Mouse (Mus musculus) layer of hippocampus, adult 9-10 months (tissue): ENCODE measurements around the gene Prr22.

Experiments used
- DNase-seq: peaks from one replicate; pipeline ENCODE4 v3.0.0; 2022; ENCODE audit warnings: low spot score

Prr22 gene

DNA sequence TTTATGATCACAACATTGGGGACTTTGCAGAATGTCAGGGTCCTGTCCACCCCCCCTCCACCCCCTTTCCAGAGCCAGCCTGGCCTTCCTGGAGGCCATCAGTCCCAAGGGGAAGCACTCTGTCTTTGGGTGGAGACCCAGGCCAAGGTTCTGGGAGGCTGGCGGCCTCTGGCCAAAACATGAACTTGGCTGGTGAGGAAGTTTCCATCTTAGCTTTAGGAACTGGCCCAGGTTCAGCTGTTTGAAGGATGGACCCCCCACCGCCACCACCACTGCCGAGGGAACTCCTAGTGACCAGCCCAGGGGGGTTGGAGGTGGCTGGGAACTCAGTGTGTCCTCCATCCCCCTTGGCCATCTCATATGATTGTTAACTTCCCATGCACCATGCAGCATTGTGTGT lies 9.0 kb upstream of the Prr22 start:
- DNase-seq, result no peak

DNA sequence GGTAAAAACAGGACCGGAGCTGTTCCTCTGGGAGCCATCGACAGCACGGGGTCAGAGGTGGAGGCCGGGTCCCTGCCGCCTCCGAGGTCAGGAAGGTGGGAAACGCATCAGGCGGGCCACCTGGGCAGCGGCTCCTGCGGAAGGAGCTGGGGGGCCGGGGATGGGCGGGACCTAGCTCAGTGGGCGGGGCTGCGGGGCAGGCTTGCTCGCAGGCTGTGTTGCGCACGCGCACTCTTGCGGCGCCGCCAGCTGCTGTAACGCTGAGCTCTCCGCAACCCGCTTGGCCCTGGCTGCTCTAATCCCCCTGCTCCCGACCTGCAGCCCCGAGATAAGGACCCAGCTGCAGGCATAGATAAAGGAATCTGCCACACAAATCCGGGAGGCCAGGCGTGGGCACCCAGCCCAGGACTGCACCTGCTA lies 8.0 kb upstream of the Prr22 start:
- no peak for DNase-seq

DNA sequence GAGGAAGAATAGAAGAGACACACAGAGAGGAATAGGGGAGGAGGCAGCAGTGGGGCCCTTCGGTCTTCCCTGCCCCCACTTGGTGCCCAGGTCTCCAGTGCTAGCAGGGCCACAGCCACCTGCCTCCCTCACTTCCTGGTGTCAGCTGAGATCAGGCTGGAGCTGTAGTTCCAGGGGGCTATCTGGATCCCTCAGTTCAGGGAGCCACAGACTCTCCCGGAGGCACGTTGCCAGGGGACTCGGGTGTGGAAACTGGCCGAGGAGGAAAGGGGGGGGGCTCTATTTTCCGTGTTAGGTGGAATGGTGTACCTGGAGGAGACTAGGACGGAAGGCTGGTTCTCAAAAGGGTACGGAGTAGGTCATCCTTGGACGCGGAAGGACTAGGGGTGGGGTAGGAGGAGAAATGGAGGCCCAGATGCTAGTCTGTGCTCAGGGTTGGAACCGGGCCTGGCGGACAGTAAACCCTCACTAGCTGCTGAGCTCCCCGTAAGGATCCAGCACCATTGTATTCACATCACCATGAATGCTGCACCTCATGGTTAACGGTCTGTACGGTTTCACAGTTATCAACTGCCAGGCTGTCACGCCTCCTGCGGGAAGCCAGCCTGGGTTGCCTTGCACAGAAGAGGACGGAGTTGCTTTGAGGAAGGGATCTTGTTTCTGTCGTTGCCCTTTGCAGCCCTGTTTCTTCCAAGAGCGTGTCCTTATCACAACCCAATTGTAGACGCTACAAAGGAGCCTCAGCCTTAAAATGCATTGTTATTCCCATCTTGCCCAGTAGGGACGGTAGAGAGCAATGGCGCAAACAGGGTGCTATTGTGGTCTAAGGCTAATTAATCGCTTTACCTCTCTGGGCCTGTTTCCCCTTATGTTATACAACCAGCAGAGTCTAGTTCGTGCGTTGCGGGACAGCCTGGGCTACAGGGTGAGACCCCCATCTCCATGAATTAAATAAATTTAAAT lies 7.0 kb upstream of the Prr22 start:
- DNase-seq, result peak; percentile 69

DNA sequence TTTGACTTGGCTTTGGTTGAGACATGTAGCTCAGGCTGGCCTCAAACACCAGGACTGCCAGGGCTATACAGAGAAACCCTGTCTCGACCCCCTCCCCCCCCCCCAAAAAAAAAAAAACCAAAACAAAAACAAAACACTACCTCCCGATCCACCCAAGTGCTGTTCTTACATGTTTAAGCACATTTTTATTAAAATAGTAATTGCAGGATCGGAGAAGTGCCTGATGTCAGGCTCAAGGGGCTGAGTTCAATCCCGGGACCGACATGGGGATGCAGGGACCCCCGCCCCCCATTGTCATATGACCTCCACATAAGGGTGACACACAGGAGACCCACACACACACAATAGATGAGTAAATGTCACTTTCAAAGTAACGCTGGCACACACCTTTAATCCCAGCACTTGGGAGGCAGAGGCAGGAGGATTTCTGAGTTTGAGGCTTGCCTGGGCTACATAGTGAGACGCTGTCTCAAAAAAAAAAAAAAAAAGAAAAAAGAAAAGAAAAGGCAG lies 6.3 kb upstream of the Prr22 start:
- no peak for DNase-seq

DNA sequence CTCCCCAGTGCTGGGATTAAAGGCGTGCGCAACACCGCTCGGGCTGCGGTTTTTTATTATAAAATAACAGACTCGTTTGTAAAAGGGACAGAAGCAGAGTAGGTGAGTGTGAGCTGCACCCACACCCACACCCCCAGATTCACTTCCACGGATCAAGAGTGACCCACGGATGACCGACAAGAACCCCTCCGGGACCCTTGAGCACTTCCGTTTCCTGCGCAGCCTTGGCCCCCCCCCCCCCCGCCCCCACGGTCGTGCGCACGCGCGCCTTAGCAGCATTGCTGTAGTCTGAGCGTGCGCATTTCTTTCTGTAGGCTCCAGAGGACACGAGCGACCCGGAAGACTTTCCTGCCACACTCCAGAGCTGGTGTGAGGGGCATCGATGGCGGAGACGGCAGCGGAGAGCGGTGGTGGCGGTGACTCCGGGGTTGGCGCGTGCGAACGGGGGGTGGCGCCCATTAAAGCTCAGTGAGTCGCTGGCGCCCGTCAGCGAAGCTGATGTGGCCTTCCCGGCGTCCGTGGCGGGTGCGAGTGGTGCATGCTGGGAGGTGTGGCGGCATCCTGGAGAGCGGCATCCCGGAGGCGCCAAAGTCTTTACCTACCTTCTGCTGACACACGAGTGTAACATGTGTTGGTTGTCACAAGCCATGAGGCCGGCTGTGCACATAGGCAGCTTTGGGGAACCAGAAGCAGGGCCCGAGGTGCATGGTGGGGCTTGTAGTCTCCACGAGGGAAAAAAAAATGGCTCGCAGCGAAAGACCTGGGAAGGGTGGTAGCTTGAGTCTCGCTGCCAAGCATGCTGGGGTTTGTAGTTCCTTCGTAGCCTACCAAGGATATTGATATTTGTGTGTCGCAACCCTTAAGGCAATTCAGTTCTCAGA lies 5.3 kb upstream of the Prr22 start, which contains the start of gene Dus3l:
Dus3l (plus strand) TSS at position 284 of the 881 bp plus-strand sequence.
- peak; percentile 83 for DNase-seq

DNA sequence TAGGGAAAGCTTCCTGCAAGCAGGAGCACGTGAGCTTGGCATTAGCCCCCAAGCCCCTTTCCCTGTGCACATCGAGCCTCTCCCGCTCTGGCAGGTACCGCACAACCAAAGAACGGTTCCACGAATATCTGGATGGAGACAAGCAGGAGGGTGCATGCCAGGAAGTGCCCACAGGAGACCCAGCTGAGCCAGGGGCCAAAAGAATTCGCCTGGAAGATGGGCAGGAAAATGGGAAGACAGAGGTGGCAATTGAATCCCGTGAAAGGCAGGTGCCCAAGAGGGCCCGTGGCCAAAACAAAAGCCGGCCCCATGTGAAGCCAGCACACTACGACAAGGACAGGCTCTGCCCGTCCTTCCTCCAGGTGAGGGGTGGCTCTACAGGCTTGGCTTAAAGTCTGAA lies 4.6 kb upstream of the Prr22 start:
- no peak for DNase-seq

DNA sequence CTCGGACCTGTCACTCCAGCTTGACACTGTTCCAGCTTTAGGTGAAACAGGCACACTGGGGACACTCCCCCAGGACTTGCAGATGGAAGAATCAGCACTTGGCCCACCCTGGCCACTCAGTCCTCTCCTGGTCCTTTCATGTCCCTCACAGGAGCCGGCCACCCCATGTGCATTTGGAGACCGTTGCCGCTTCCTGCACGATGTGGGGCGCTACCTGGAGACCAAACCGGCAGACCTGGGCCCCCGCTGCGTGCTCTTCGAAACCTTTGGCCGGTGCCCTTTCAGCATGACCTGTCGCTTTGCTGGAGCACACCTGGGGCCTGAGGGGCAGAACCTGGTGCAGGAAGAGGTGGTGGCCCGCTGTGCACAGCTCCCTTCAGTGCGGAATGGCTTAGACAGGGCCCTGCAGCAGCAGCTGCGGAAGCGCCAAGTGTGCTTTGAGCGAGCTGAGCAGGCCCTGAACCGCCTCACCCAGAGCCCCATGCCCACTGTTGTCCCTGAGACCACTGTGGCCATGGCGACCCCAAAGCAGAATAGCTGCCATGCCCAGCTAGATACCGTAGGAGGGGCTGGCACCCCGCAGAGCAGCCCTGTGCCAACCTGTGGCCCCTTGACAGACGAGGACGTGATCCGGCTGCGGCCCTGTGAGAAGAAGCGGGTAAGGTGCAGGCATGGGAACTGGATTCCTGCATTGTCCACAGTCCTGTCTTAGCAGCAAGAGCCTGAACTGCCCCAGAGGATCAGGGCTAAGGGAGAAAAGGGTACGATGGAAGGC lies 3.2 kb upstream of the Prr22 start:
- DNase-seq, result no peak

DNA sequence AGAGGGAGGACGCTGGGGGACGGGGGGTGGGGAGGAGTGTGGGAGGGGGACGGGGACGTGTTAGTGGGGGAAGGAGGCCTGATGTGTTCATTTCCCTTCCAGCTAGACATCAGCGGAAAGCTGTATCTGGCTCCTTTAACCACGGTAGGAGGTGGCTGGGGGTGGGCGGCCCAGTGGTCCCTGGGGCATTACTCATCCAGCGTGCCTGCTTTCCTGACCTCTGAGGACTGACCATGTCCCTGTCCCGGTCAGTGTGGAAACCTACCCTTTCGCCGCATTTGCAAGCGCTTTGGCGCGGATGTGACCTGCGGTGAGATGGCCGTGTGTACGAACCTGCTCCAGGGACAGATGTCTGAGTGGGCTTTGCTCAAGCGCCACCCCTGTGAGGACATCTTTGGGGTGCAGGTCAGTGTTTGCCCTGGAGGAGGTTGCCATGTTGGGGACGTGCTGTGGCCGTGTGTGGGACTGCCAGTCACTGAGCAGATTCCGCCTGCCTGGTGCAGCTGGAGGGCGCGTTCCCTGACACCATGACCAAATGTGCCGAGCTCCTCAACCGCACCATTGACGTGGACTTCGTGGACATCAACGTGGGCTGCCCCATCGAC lies 2.4 kb upstream of the Prr22 start:
- no peak for DNase-seq

DNA sequence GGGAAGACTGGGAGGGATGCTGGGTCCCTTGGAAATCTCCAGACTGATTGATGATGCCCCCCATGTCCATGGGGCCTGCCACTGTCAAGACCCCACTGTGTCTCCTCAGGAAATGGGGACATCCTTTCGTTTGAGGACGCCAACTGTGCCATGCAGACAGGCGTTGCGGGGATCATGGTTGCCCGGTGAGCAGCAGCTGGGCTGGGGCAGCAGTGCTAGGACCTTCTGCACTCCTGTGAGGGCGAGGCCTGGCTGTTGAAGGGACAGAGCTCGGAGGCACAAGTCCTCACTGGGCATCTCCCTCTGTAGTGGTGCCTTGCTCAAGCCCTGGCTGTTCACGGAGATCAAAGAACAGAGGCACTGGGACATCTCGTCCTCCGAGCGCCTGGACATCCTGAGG lies 1.1 kb upstream of the Prr22 start:
- no peak for DNase-seq

DNA sequence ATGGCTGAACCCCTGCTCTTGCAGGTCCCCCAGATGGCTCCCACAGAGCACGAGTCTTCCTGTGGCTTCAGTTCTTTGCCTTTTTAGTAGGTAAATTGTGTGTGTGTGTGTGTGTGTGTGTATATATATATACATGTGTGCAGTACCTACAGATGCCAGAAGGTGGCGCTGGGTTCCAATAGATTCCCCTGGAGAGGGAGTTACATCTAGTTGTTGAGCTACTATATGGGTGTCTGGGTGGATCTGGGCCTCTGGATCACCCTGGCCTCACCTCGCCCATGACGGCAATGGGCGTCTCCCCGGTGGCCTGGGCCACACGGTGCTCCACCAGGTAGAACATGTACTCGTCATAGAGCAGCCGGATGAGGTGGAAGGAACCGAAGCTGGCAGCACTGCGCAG lies 7.5 kb downstream of the Prr22 start:
- DNase-seq, result no peak

DNA sequence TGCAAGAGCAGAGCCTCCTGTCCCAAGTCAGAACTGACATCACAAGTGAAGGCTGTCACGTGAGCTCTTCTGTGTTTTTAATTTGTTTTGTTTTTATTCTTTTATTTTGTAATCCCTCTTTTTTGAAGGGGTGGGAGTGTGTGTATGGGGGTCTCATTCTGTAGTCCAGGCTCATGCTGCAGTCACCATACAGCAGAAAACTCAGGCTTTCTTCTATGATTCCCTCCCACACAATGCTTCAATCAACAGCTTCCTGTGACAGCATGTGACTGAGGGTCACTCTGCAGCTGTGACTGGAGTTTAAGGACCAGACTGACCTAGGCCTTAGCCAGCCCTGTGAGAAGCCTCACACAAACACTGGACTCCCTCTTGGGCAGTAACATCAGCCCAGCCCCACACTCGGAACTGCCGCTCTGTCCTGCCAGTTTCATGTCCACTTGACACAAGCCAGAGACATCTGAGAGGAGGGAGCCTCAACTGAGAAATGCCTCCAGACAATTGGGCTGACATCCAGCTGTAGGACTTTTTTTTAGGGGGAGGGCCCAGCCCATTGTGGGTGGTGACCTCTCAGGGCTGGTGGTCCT lies 8.8 kb downstream of the Prr22 start:
- DNase-seq, result no peak

DNA sequence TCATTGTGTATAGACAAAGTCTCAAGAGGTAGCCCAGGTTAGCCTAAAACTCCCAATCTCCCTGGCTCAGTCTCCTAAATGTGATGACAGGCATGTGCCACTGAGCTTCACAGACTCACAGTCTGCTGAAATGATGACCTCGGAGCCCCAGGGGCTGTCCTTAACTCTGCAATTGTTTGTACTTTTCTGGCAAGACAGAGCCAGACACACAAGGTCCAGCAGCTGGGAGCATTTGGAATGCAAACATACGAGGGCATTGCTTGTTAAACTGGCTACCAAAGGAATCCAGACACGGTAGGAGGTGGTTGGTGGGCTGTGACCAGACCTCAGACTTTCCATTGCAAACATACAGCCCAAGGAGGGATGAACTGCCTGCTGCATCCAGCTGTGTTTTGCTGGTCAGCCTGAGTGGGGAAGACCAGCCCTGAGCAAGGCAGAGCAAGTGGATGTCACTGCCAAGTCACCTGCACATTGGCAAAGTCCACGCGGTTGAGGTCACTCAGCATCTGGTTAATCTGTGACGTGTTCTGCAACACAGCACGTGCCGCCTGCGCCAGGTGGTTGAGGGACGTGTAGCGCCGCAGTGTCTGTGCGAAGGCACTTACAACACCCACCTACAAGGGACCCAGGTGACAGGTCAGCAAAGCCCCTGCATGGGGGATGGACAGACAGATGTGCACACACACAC lies 10.4 kb downstream of the Prr22 start:
- no peak for DNase-seq

DNA sequence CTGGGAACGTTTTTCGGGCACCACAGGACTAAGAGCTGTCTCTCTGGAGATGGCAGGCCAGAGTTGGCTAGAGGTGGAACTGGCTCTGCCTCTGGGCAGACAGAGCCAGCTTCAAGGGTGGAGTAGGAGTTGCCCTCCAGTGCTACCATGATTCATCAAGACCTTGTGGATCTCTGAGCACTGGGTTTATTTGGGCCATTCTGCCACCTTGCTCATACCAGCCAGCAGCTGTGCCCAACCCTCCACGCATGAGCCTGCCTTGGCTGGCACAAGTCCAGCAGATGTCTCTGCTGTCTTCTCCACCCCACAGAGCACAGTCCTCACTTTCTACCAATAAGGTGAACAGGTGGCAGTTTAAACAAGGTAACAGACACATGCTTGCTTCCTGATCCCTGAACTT lies 18.8 kb downstream of the Prr22 start:
- no peak for DNase-seq

DNA sequence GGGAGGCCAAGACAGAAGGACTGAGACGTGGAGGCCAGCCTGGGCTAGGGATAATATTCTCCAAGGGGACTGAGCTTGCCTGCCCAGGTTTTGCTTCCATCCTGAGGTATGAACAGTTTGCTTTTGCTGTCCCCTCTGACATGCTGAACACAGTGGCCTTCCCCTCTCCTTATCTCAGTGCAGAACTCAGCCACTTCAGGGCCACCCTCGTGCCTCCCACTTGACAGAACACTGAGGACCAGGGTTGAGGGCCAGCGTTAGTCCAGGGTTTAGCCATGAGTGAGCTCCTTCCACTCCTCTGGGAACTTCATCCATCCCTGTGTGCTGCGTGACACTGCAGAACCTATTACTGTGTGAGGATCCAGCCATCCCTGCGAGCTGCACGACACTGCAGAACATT lies 19.2 kb downstream of the Prr22 start:
- no peak for DNase-seq

DNA sequence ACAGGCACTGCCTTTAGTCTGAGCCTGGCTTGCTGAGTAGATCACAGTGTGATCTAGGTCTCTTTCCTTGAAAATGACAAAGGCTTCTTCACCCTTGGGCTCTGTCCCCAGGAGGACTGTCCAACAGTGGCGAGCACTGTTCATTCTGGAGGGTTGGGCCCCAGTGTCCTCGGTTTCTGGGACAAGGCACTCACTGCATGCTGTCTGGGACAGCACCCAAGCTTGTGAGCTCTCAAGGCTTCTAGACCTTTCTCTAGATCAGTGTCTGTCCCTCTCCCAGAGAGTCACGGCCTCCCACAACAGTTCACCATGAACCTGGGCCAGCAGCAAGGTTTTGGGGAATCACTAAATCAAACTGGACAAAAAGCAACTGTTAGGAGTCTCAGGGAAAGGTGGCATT lies 22.5 kb downstream of the Prr22 start:
- no peak for DNase-seq

DNA sequence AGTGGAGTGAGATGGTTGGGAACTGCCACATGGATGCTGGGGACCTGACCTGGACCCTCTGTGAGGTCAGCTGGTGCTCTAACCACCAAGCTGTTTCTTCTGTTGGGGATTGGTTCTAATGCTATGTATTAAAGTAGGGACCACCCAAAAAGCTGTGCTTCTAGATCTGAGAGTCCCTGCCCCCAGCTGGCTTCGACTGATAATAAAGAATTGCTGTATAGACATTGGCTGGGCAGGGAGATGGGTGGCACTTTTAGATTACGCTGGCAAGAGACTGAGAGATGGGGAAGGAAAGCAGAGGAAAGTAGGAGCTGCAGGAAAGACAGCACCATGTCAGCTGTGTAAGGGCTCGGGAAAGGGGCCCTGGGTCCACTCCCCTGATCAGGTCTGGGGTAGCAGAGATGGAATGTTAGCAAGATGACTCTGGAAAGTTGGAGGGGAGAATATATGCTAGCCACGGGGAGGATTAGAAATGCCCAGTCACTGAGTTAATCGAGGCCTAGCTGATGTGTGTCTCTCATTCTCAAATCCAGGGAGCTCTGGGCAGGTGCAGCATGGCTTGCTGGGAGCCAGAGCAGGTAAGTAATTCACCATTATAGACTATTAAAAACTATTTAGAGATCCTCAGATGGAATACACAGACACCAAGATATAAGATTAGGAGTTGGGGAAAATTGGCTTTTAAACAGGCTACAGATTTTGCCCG lies 23.7 kb downstream of the Prr22 start:
- DNase-seq, result no peak

DNA sequence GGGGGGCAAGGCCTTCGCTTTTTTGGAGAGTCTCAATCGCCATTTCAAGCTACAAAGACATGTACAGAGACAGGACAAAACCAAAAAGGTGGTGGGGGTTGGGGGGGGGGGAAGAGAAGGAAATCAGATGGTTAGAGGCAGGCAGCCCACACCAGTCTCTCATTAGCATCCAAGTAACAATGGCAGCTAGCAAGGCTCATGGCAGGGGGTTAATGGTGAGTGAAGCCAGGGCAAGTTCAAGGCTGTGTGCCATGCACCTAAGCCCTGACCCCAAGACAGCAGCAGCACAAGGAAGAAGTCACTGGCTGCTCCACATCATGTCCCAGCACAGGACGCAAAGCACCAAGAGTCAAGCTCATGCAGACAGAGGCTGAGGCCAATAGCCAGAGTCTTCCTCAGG lies 29.2 kb downstream of the Prr22 start:
- DNase-seq, result no peak

DNA sequence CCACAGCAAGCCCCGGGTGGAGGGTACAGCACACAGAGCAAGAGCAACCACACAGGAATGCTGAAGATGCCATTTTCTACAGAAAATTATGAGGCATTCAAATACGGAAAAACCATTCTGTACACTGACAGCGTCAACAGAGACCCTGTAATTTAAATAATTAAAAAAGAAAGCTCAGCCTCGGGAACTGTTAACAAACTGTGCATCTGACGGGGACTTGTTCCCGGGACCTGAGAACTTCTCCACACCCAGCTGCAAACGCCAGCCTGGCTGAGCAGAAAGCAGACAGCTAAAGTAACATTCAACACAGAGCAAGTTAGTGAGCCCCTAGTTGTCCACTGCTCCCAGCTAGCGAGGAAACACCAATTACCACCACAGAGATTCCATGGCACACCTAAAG lies 32.0 kb downstream of the Prr22 start:
- no peak for DNase-seq

DNA sequence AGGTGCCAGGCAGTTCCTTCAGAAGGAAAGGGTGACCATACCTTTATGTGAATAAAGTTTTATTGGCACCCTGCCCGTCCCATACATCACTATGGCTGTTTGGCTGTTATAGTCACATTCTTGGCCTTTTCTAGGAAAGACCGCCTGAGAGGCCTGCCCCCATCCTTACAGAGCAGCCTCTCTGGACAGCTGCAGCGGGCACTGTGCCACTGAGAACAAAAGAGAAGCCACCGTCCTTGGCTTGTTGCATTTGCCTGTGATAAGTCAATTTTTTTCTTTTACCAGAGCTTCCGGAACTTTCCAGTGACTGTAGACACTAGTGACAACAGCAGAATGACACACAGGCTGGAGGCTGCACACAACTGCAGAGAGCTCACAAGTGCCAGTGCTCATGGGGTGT lies 34.9 kb downstream of the Prr22 start:
- no peak for DNase-seq

DNA sequence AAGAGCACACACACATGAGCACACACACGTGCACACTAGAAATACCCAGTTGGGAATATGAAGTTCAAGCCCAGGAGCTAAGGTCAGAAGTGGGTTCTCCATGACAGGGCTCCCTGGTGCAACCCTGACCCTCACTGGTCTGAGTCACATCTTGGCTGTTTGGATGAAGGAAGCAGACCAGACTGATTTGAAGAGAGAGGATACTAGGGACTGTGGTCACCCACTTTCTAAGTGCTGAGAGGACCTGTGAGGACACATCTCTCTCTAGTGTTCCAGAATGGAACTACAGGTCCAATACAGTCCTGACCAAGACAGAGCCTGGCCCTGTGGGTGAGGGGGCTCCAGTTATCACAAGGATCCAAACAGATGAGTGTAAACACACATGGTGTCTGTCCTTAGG lies 35.7 kb downstream of the Prr22 start:
- no peak for DNase-seq
